Mouse (Mus musculus): ENCODE data around the gene Inka1. TPM values are rescaled to one million over a fixed set of nuclear protein-coding genes. Genes with fewer than 3 reads are reported as not detected.

The Inka1 gene
- total and polyA plus RNA-seq, 3 experiments, result 60.7 to 65.3 TPM; not detected in 1

DNA sequence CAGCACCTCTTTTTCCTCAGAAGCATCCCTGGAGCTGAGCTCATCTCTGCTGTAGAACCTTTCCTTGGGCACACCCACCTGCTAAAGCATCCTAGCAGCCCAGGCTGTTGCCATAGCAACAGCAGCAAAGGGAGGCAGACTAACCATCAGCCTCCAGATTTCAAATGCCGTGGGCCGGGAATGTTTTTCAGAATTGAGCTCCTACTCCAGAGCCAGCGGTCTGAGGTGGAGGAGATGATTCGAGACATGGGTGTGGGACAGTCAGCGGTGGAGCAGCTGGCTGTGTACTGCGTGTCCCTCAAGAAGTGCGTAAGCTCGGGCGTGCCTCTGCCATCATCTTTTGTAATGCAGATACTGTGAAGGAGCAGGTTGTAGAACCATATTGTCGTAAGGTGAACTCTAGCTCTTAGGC lies 24.3 kb downstream of the Inka1 start:
- H3K9ac ChIP-seq (ENCODE audit: control insufficient read depth, low read depth, low read length, poor library complexity, severe bottlenecking), result no peak overlapping the region
- H3K36me3 ChIP-seq (ENCODE audit: control insufficient read depth in 1 of 2, insufficient read depth in 2 of 2, low read length in 2 of 2), result peaks cover 0 to 14% of the 10 kb centered on the region in 2 experiments; a peak in 2 of 4 replicates
- no peak for DNase-seq (ENCODE audit: low read depth, low spot score)
- no peak overlapping the region for H3K4me3 ChIP-seq (ENCODE audit: control insufficient read depth in 1 of 2, insufficient read depth in 1 of 2, low read depth in 2 of 2, low read length in 2 of 2)
- no peaks in the 10 kb centered on the region for H3K9me3 ChIP-seq (replicated peaks; ENCODE audit: insufficient read depth, low read length)
- no peaks in the 10 kb centered on the region for H3K79me2 ChIP-seq (ENCODE audit: control insufficient read depth, insufficient read depth, low read length, poor library complexity)
- no peak overlapping the region for H3K27ac ChIP-seq (ENCODE audit: control insufficient read depth, low read depth, low read length)
- no peaks in the 10 kb centered on the region for H3K27me3 ChIP-seq (ENCODE audit: control insufficient read depth in 1 of 2, insufficient read depth in 2 of 2, low read length in 2 of 2)
- H3K4me1 ChIP-seq (ENCODE audit: control insufficient read depth in 1 of 2, insufficient read depth in 2 of 2, low read length in 2 of 2), result no peaks in the 10 kb centered on the region
- TF ChIP-seq GATA1 (IDR thresholded peaks at IDR 0.05; ENCODE audit: low read depth, low read length) (no peak), ZKSCAN1 (IDR thresholded peaks at IDR 0.05; ENCODE audit: low read depth, low read length) (no peak), CHD2 (IDR thresholded peaks at IDR 0.05; ENCODE audit: low read length) (no peak), CTCF (IDR thresholded peaks at IDR 0.05 in 2 of 3, conservative IDR thresholded peaks at IDR 0.05 in 1 of 3; ENCODE audit: control insufficient read depth in 1 of 3, insufficient read depth in 1 of 3, low read depth in 2 of 3, low read length in 3 of 3, poor library complexity in 1 of 3, severe bottlenecking in 1 of 3) (no peak), POLR2AphosphoS2 (IDR thresholded peaks at IDR 0.05; ENCODE audit: low read length) (no peak), POLR2A (IDR thresholded peaks at IDR 0.05; ENCODE audit: control insufficient read depth in 1 of 2, insufficient read depth in 1 of 2, low read depth in 1 of 2, low read length in 2 of 2, poor library complexity in 1 of 2) (no peak), POLR2AphosphoS5 (IDR thresholded peaks at IDR 0.05; ENCODE audit: borderline replicate concordance, low read depth, low read length) (no peak), ELF1 (IDR thresholded peaks at IDR 0.05; ENCODE audit: low read depth, low read length) (no peak), SIN3A (IDR thresholded peaks at IDR 0.05; ENCODE audit: low read length) (no peak)

DNA sequence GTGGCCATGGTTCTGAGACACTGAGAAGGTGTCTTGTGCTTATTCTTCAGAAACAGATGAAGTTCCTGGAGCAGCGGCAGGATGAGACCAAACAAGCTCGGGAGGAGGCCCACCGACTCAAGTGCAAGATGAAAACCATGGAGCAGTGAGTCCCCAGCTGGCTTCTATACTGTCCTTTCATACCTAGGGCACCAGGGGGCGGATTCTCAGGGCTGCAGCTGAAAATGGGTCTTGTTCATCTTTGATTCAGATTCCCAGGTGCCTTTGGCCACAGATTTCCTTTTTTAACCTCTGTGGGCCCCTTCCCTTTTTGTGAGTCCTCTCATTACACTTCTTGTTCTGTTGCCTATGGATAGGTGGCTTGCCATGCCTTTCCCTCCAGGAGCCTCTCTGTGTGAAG lies 24.8 kb downstream of the Inka1 start:
- Histone ChIP-seq H3K27ac (ENCODE audit: control insufficient read depth, low read depth, low read length) (no peak overlapping the region), H3K36me3 (ENCODE audit: control insufficient read depth in 1 of 2, insufficient read depth in 2 of 2, low read length in 2 of 2) (peaks cover 0 to 17% of the 10 kb centered on the region in 2 experiments; a peak in 2 of 4 replicates), H3K27me3 (ENCODE audit: control insufficient read depth in 1 of 2, insufficient read depth in 2 of 2, low read length in 2 of 2) (no peaks in the 10 kb centered on the region), H3K79me2 (ENCODE audit: control insufficient read depth, insufficient read depth, low read length, poor library complexity) (no peaks in the 10 kb centered on the region), H3K4me1 (ENCODE audit: control insufficient read depth in 1 of 2, insufficient read depth in 2 of 2, low read length in 2 of 2) (no peaks in the 10 kb centered on the region), H3K9ac (ENCODE audit: control insufficient read depth, low read depth, low read length, poor library complexity, severe bottlenecking) (no peak overlapping the region), H3K9me3 (replicated peaks; ENCODE audit: insufficient read depth, low read length) (no peaks in the 10 kb centered on the region), H3K4me3 (ENCODE audit: control insufficient read depth in 1 of 2, insufficient read depth in 1 of 2, low read depth in 2 of 2, low read length in 2 of 2) (no peak overlapping the region)
- TF ChIP-seq KAT2A (conservative IDR thresholded peaks at IDR 0.05; ENCODE audit: low read depth, low read length) (no peak), CHD1 (IDR thresholded peaks at IDR 0.05; ENCODE audit: low read depth, low read length) (no peak), TCF12 (IDR thresholded peaks at IDR 0.05; ENCODE audit: low read depth, low read length) (no peak), SMC3 (IDR thresholded peaks at IDR 0.05; ENCODE audit: low read depth, low read length) (peak; percentile 57), SIN3A (IDR thresholded peaks at IDR 0.05; ENCODE audit: low read length) (no peak), RAD21 (IDR thresholded peaks at IDR 0.05; ENCODE audit: low read depth, low read length) (peak; percentile 10), ZKSCAN1 (IDR thresholded peaks at IDR 0.05; ENCODE audit: low read depth, low read length) (no peak), USF2 (IDR thresholded peaks at IDR 0.05; ENCODE audit: borderline replicate concordance in 1 of 2, insufficient read depth in 1 of 2, low read depth in 1 of 2, low read length in 2 of 2) (no peak), CTCF (IDR thresholded peaks at IDR 0.05 in 2 of 3, conservative IDR thresholded peaks at IDR 0.05 in 1 of 3; ENCODE audit: control insufficient read depth in 1 of 3, insufficient read depth in 1 of 3, low read depth in 2 of 3, low read length in 3 of 3, poor library complexity in 1 of 3, severe bottlenecking in 1 of 3) (peak; percentile 24 to 52 (median 30); a peak in 5 of 6 replicates)
- no peak for DNase-seq (ENCODE audit: low read depth, low spot score)
